Mouse (Mus musculus) cerebellum, adult (tissue): ENCODE results near the gene Maml2.

ENCODE experiments used
- ATAC-seq: cut with Nextera tagmentation; 2 replicates; pipeline ENCODE4 v1.9.2; 2017; ENCODE audit warnings: mild to moderate bottlenecking, moderate library complexity, mixed read lengths; ENCODE audit not compliant: insufficient number of reproducible peaks, low FRiP score, low TSS enrichment

Gene Maml2

GRCm38 (mm10) chr9:13603533-13604143, 305.9 kb downstream of the Maml2 start:
- no peak for ATAC-seq

GRCm38 (mm10) chr9:13607609-13608185, 309.9 kb downstream of the Maml2 start:
- ATAC-seq, result no peak

GRCm38 (mm10) chr9:13608532-13609071, 310.8 kb downstream of the Maml2 start:
- ATAC-seq, result no peak

- no peak for ATAC-seq
Measured at GRCm38 (mm10) chr9:13611561-13611960, 313.8 kb downstream of the Maml2 start.

- no peak for ATAC-seq
Measured at GRCm38 (mm10) chr9:13612371-13612770, 314.6 kb downstream of the Maml2 start.

- ATAC-seq, result no peak
Measured at GRCm38 (mm10) chr9:13613325-13614268, 315.8 kb downstream of the Maml2 start.

GRCm38 (mm10) chr9:13616383-13617009, 318.7 kb downstream of the Maml2 start:
- ATAC-seq, result no peak

- ATAC-seq, result no peak
Measured at GRCm38 (mm10) chr9:13620794-13621193, 323.0 kb downstream of the Maml2 start.

- no peak for ATAC-seq
Measured at GRCm38 (mm10) chr9:13621941-13622340, 324.2 kb downstream of the Maml2 start.

- no peak for ATAC-seq
Measured at GRCm38 (mm10) chr9:13622426-13622825, 324.7 kb downstream of the Maml2 start.

- no peak for ATAC-seq
Measured at GRCm38 (mm10) chr9:13623892-13624422, 326.2 kb downstream of the Maml2 start.

- no peak for ATAC-seq
Measured at GRCm38 (mm10) chr9:13624780-13625179, 327.0 kb downstream of the Maml2 start.

- no peak for ATAC-seq
Measured at GRCm38 (mm10) chr9:13625215-13625614, 327.5 kb downstream of the Maml2 start.

- ATAC-seq, result no peak
Measured at GRCm38 (mm10) chr9:13626480-13626879, 328.7 kb downstream of the Maml2 start.

GRCm38 (mm10) chr9:13633371-13633770, 335.6 kb downstream of the Maml2 start:
- no peak for ATAC-seq

- no peak for ATAC-seq
Measured at GRCm38 (mm10) chr9:13639655-13640054, 341.9 kb downstream of the Maml2 start.

- ATAC-seq, result no peak
Measured at GRCm38 (mm10) chr9:13645153-13645552, 347.4 kb downstream of the Maml2 start.

GRCm38 (mm10) chr9:13651065-13651464, 353.3 kb downstream of the Maml2 start:
- no peak for ATAC-seq

GRCm38 (mm10) chr9:13651828-13652227, 354.1 kb downstream of the Maml2 start:
- ATAC-seq, result no peak

- no peak for ATAC-seq
Measured at GRCm38 (mm10) chr9:13652389-13652877, 354.7 kb downstream of the Maml2 start.
